Mouse (Mus musculus): ENCODE results near the gene Dnah9.
A peak's percentile ranks its signal among the peaks of the same experiment; 100 is the strongest.

The Dnah9 gene

GRCm38 (mm10) chr11:65801899-65802298, 366.5 kb downstream of the Dnah9 start:
- DNase-seq (ENCODE audit: inconsistent age in 2 of 2, low spot score in 1 of 2) = no peak

- no peak for DNase-seq (ENCODE audit: inconsistent age in 2 of 2, low spot score in 1 of 2)
These were observed 372.5 kb downstream of the Dnah9 start for GRCm38 (mm10) chr11:65795896-65796295.

GRCm38 (mm10) chr11:65794428-65795219, 373.7 kb downstream of the Dnah9 start:
- no peak for DNase-seq (ENCODE audit: inconsistent age in 2 of 2, low spot score in 1 of 2)

- DNase-seq (ENCODE audit: inconsistent age in 2 of 2, low spot score in 1 of 2) = peak; percentile 94 to 97
These were observed 380.2 kb downstream of the Dnah9 start, which contains the start of gene Map2k4 for GRCm38 (mm10) chr11:65788154-65788553. Gene Map2k4, minus strand, starts transcription at chr11:65788297.

GRCm38 (mm10) chr11:65787421-65788151, 380.8 kb downstream of the Dnah9 start:
- no peak for DNase-seq (ENCODE audit: inconsistent age in 2 of 2, low spot score in 1 of 2)

- DNase-seq (ENCODE audit: inconsistent age in 2 of 2, low spot score in 1 of 2) = no peak
These were observed 382.2 kb downstream of the Dnah9 start for GRCm38 (mm10) chr11:65786160-65786559.

GRCm38 (mm10) chr11:65781596-65781995, 386.8 kb downstream of the Dnah9 start:
- DNase-seq (ENCODE audit: inconsistent age in 2 of 2, low spot score in 1 of 2) = no peak
